ENCODE assay signal across 24 mouse cellular contexts in the genomic region with DNA sequence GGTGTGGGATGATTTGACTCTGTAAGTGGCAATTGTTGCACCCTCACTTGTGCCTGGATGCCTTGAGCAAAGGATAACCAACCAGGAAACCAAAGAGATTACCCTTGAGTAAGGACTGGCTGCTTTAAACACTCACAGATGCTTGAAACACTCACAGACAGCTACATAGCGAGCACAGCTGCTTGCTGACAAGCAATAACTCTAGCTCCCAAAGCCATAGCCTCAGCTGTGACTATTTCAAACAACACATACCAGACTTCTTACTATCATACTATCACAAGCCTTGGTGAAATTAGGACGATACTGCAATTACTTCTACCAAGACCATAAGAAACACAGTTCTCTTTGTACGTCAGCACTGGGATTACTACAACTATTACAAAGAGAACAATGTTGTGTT.
DNase-seq lines count a peak whose midpoint lies in the region; ATAC-seq and TF ChIP-seq lines count a peak whose summit lies in the region.
"Had no signal": no experiment of that assay in that cellular context is flagged by ENCODE, and none has a peak within 500 bp of the region (broad histone marks: within the 10 kb centered on the region; RNA-seq: fewer than 3 reads in every experiment).

No protein-coding gene starts in this region.

- TF ChIP-seq POLR2A in lung, adult 2 months (IDR thresholded peaks at IDR 0.05; ENCODE audit: borderline replicate concordance, extremely low read depth, low read depth, low read length): no peak

- H3K27ac ChIP-seq in forebrain, postnatal 0 days (ENCODE audit: low read depth, low read length): no peak overlapping the region
- H3K27ac ChIP-seq in forebrain, embryonic 15.5 days (replicated peaks): no peak overlapping the region
- H3K27ac ChIP-seq in lung, embryonic 15.5 days: no peak overlapping the region
- H3K27ac ChIP-seq: embryonic facial prominence, embryonic 13.5 days; forebrain, embryonic 10.5 days; gastrocnemius, adult 2 months; heart, embryonic 13.5 days; hindbrain, embryonic 12.5 days had no signal

- H3K4me3 ChIP-seq in forebrain, postnatal 0 days (ENCODE audit: low read depth, low read length): no peak overlapping the region
- H3K4me3 ChIP-seq in forebrain, embryonic 15.5 days: no peak overlapping the region
- no peak overlapping the region for H3K4me3 ChIP-seq in lung, embryonic 15.5 days
- H3K4me3 ChIP-seq in lung, adult 2 months (replicated peaks; ENCODE audit: extremely low read depth, low read depth, low read length): no peak overlapping the region
- H3K4me3 ChIP-seq: embryonic facial prominence, embryonic 13.5 days; forebrain, embryonic 10.5 days; gastrocnemius, adult 2 months; heart, embryonic 13.5 days; hindbrain, embryonic 12.5 days had no signal

- H3K9ac ChIP-seq in forebrain, postnatal 0 days: no peak overlapping the region
- H3K9ac ChIP-seq in forebrain, embryonic 15.5 days (replicated peaks): no peak overlapping the region
- no peak overlapping the region for H3K9ac ChIP-seq in lung, embryonic 15.5 days
- H3K9ac ChIP-seq: embryonic facial prominence, embryonic 13.5 days; heart, embryonic 13.5 days; hindbrain, embryonic 12.5 days had no signal

- no peaks in the 10 kb centered on the region for H3K4me1 ChIP-seq in forebrain, postnatal 0 days (ENCODE audit: insufficient read depth)
- H3K4me1 ChIP-seq in forebrain, embryonic 15.5 days: no peaks in the 10 kb centered on the region
- no peaks in the 10 kb centered on the region for H3K4me1 ChIP-seq in lung, embryonic 15.5 days
- H3K4me1 ChIP-seq in lung, adult 2 months (ENCODE audit: control insufficient read depth, insufficient read depth, low read length): no peaks in the 10 kb centered on the region
- H3K4me1 ChIP-seq: embryonic facial prominence, embryonic 13.5 days; heart, embryonic 13.5 days; hindbrain, embryonic 12.5 days had no signal

- no peak overlapping the region for H3K4me2 ChIP-seq in forebrain, postnatal 0 days (ENCODE audit: low read depth)
- no peak overlapping the region for H3K4me2 ChIP-seq in forebrain, embryonic 15.5 days (replicated peaks)
- H3K4me2 ChIP-seq in lung, embryonic 15.5 days: no peak overlapping the region
- H3K4me2 ChIP-seq: embryonic facial prominence, embryonic 13.5 days; heart, embryonic 13.5 days; hindbrain, embryonic 12.5 days had no signal

- TF ChIP-seq CTCF in forebrain, postnatal 0 days (IDR thresholded peaks at IDR 0.05; ENCODE audit: low read depth): no peak
- no peak for TF ChIP-seq CTCF in lung, adult 2 months (IDR thresholded peaks at IDR 0.05; ENCODE audit: insufficient read depth, low read length)

- no peak for DNase-seq in forebrain, postnatal 0 days
- no peak for DNase-seq in lung, adult 2 months
- peak; percentile 24 for DNase-seq in lung, postnatal 10 days
- DNase-seq in heart, postnatal 36 days: no peak
- no peak for DNase-seq in thymus, postnatal 4 days
- DNase-seq: adrenal gland, adult 2 months; adrenal gland, postnatal 25 days; cerebellum, adult 18-20 months; cerebellum, adult 9-11 months; cerebellum, postnatal 36 days; gastrocnemius, adult 2 months; gastrocnemius, postnatal 36 days; heart, adult 11 months; heart, postnatal 4 days had no signal

- intact Hi-C loops in heart, postnatal 36 days (cut with DNase I): no loop called here

- 75% methylated on average over 3 of the region's 3 CpGs for WGBS in forebrain, postnatal 0 days
- WGBS in forebrain, embryonic 15.5 days: 86% methylated on average over 3 of the region's 3 CpGs
- WGBS in lung, embryonic 15.5 days: 44% methylated on average over 3 of the region's 3 CpGs
- 60% methylated on average over 3 of the region's 3 CpGs for WGBS in lung, adult 2 months

- H3K27me3 ChIP-seq in forebrain, postnatal 0 days (ENCODE audit: insufficient read depth, low read length): no peaks in the 10 kb centered on the region
- H3K27me3 ChIP-seq in forebrain, embryonic 15.5 days: no peaks in the 10 kb centered on the region
- no peaks in the 10 kb centered on the region for H3K27me3 ChIP-seq in lung, embryonic 15.5 days
- H3K27me3 ChIP-seq: CH12.LX; embryonic facial prominence, embryonic 13.5 days; heart, embryonic 13.5 days; hindbrain, embryonic 12.5 days had no signal

- peak; percentile 40; the same call in 1 of the 2 replicates for ATAC-seq in forebrain, postnatal 0 days
- no peak for ATAC-seq in forebrain, embryonic 15.5 days (replicated peaks)
- ATAC-seq in lung, embryonic 15.5 days (ENCODE audit: borderline replicate concordance, extremely low read depth, low FRiP score, low TSS enrichment): peak; percentile 87; the same call in 1 of the 2 replicates
- ATAC-seq: forebrain, embryonic 14.5 days; hindbrain, embryonic 16.5 days; inflammation-experienced regulatory T-cells, adult 6 months had no signal

- no peaks in the 10 kb centered on the region for H3K9me3 ChIP-seq in forebrain, postnatal 0 days (ENCODE audit: low read length)
- H3K9me3 ChIP-seq in forebrain, embryonic 15.5 days: no peaks in the 10 kb centered on the region
- H3K9me3 ChIP-seq in lung, embryonic 15.5 days: no peaks in the 10 kb centered on the region
- H3K9me3 ChIP-seq: embryonic facial prominence, embryonic 13.5 days; forebrain, embryonic 10.5 days; heart, embryonic 13.5 days; hindbrain, embryonic 12.5 days had no signal

- H3K36me3 ChIP-seq in forebrain, postnatal 0 days (ENCODE audit: insufficient read depth): no peaks in the 10 kb centered on the region
- H3K36me3 ChIP-seq in forebrain, embryonic 15.5 days: no peaks in the 10 kb centered on the region
- H3K36me3 ChIP-seq in lung, embryonic 15.5 days: no peaks in the 10 kb centered on the region
- H3K36me3 ChIP-seq: embryonic facial prominence, embryonic 13.5 days; forebrain, embryonic 10.5 days; heart, embryonic 13.5 days; hindbrain, embryonic 12.5 days had no signal
